11 mouse cellular contexts compared by ENCODE assay signal in the genomic region with DNA sequence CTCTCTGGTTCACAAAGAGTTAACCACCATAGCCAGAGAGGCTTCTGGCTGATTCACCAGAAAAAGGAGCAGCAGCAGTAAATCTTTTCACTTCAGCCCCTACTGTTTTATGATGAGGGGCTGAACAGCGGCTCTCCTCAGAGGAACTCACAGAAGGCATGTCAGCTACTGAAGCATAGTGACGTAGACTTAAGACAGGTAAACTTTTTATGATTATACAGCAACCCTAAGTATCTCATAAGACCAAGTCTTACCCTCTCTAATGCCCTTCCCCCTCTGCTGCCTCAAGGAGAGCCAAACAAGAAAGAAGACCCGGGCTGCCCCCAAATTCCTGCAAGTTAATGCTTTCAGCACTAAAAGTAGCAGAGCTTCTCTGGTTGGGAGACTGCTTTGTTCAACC. TPM values are rescaled to one million over a fixed set of nuclear protein-coding genes. Genes with fewer than 3 reads are reported as not detected.
DNase-seq lines count a peak whose midpoint lies in the region; ATAC-seq and TF ChIP-seq lines count a peak whose summit lies in the region.
"Had no signal": no experiment of that assay in that cellular context is flagged by ENCODE, and none has a peak within 500 bp of the region (broad histone marks: within the 10 kb centered on the region; RNA-seq: fewer than 3 reads in every experiment).

No protein-coding gene starts in this region.

- H3K27me3 ChIP-seq in hindbrain, embryonic 12.5 days = no peaks in the 10 kb centered on the region
- H3K27me3 ChIP-seq in hindbrain, embryonic 16.5 days (replicated peaks; ENCODE audit: control insufficient read depth, insufficient read depth, low read length) = no peaks in the 10 kb centered on the region
- H3K27me3 ChIP-seq in limb, embryonic 12.5 days = no peaks in the 10 kb centered on the region
- H3K27me3 ChIP-seq: embryonic facial prominence, embryonic 15.5 days had no signal

- ATAC-seq in hindbrain, embryonic 12.5 days (ENCODE audit: low FRiP score) = no peak
- no peak for ATAC-seq in hindbrain, embryonic 16.5 days
- peak; percentile 76; the same call in 1 of the 2 replicates for ATAC-seq in limb, embryonic 12.5 days (ENCODE audit: insufficient number of reproducible peaks, insufficient read depth, low FRiP score, low TSS enrichment, low read depth)
- no peak for ATAC-seq in cerebellum, adult (ENCODE audit: insufficient number of reproducible peaks, low FRiP score, low TSS enrichment)

- H3K4me1 ChIP-seq in hindbrain, embryonic 12.5 days = peaks cover 14% of the 10 kb centered on the region
- H3K4me1 ChIP-seq in hindbrain, embryonic 16.5 days (ENCODE audit: control insufficient read depth, insufficient read depth, low read depth, low read length) = no peaks in the 10 kb centered on the region
- peaks cover 21% of the 10 kb centered on the region for H3K4me1 ChIP-seq in limb, embryonic 12.5 days (replicated peaks)
- H3K4me1 ChIP-seq in lung, adult 2 months (ENCODE audit: control insufficient read depth, insufficient read depth, low read length) = no peaks in the 10 kb centered on the region

- H3K9ac ChIP-seq in hindbrain, embryonic 12.5 days = no peak overlapping the region; the same call in 1 of the 2 replicates
- no peak overlapping the region for H3K9ac ChIP-seq in hindbrain, embryonic 16.5 days (ENCODE audit: low read depth, low read length)
- H3K9ac ChIP-seq in limb, embryonic 12.5 days (replicated peaks) = no peak overlapping the region
- H3K9ac ChIP-seq: embryonic facial prominence, embryonic 15.5 days had no signal

- 0 out of 2 replicates have a peak overlapping the region, but pooled peaks have one; percentile 6 for H3K4me2 ChIP-seq in hindbrain, embryonic 12.5 days (replicated peaks)
- H3K4me2 ChIP-seq in hindbrain, embryonic 16.5 days (ENCODE audit: low read length) = no peak overlapping the region
- H3K4me2 ChIP-seq in limb, embryonic 12.5 days = peak overlapping the region; percentile 30
- H3K4me2 ChIP-seq: embryonic facial prominence, embryonic 15.5 days had no signal

- no peak overlapping the region for H3K4me3 ChIP-seq in hindbrain, embryonic 12.5 days
- no peak overlapping the region for H3K4me3 ChIP-seq in hindbrain, embryonic 16.5 days (ENCODE audit: low read length)
- H3K4me3 ChIP-seq in limb, embryonic 12.5 days (replicated peaks) = no peak overlapping the region
- H3K4me3 ChIP-seq in lung, adult 2 months (replicated peaks; ENCODE audit: extremely low read depth, low read depth, low read length) = no peak overlapping the region
- H3K4me3 ChIP-seq: embryonic facial prominence, embryonic 15.5 days had no signal

- 3% methylated on average over 3 of the region's 3 CpGs for WGBS in hindbrain, embryonic 12.5 days
- WGBS in hindbrain, embryonic 16.5 days = 6% methylated on average over 3 of the region's 3 CpGs
- 2% methylated on average over 3 of the region's 3 CpGs for WGBS in limb, embryonic 12.5 days
- 36% methylated on average over 3 of the region's 3 CpGs for WGBS in lung, adult 2 months

- no peaks in the 10 kb centered on the region for H3K9me3 ChIP-seq in hindbrain, embryonic 12.5 days (replicated peaks)
- no peaks in the 10 kb centered on the region for H3K9me3 ChIP-seq in hindbrain, embryonic 16.5 days (ENCODE audit: control insufficient read depth, low read length)
- no peaks in the 10 kb centered on the region; the same call in 1 of the 2 replicates for H3K9me3 ChIP-seq in limb, embryonic 12.5 days
- H3K9me3 ChIP-seq: embryonic facial prominence, embryonic 15.5 days had no signal

- peak; percentile 9 for DNase-seq in Muller cell, postnatal 12 days (ENCODE audit: inconsistent ontology term)
- peak; percentile 51 for DNase-seq in embryo, embryonic 9.5 days (ENCODE audit: extremely low spot score)
- no peak for DNase-seq in cerebellum, adult 11 months
- no peak for DNase-seq in lung, adult 2 months
- DNase-seq: gastrocnemius, postnatal 25 days; heart, postnatal 36 days had no signal

- no peaks in the 10 kb centered on the region for H3K36me3 ChIP-seq in hindbrain, embryonic 12.5 days
- no peaks in the 10 kb centered on the region for H3K36me3 ChIP-seq in hindbrain, embryonic 16.5 days (ENCODE audit: control insufficient read depth, insufficient read depth, low read length)
- no peaks in the 10 kb centered on the region for H3K36me3 ChIP-seq in limb, embryonic 12.5 days
- H3K36me3 ChIP-seq: embryonic facial prominence, embryonic 15.5 days had no signal

- TF ChIP-seq CTCF in lung, adult 2 months (IDR thresholded peaks at IDR 0.05; ENCODE audit: insufficient read depth, low read length) = no peak

- no peak for TF ChIP-seq POLR2A in lung, adult 2 months (IDR thresholded peaks at IDR 0.05; ENCODE audit: borderline replicate concordance, extremely low read depth, low read depth, low read length)

- no peak overlapping the region for H3K27ac ChIP-seq in hindbrain, embryonic 12.5 days
- H3K27ac ChIP-seq in hindbrain, embryonic 16.5 days (ENCODE audit: low read depth, low read length) = no peak overlapping the region
- peak overlapping the region; percentile 36; the same call in 1 of the 2 replicates for H3K27ac ChIP-seq in limb, embryonic 12.5 days
- H3K27ac ChIP-seq: embryonic facial prominence, embryonic 15.5 days had no signal

RNA-seq across cellular contexts. Expression of gene Rrm2, which starts 54.2 kb away (rescaled TPM):
- 203 and 212 TPM in 2 replicates for polyA plus RNA-seq in hindbrain, embryonic 12.5 days (2016; fragmentation: Nextera tagmentation; extraction: Ambion mirVana)
- polyA plus RNA-seq in hindbrain, embryonic 16.5 days (2015; fragmentation: Nextera tagmentation; extraction: Ambion mirVana) = 54.2 and 66.2 TPM in 2 replicates
- polyA plus RNA-seq in limb, embryonic 12.5 days (2016; fragmentation: Nextera tagmentation; extraction: Ambion mirVana) = 367 and 394 TPM in 2 replicates
- 1.6 and 2.1 TPM in 2 replicates for polyA plus RNA-seq in lung, adult 2 months (2012; rRNA removed)

Comparison
In these comparisons a context has a peak if more than half of its experiments do, and no peak if none do; other contexts are left out.
1. DNase-seq: peak in Muller cell, postnatal 12 days (single experiment) and embryo, embryonic 9.5 days (single experiment); none in cerebellum, adult 11 months (single experiment) and lung, adult 2 months (single experiment).
2. RNA of gene Rrm2, which starts 54.2 kb away (polyA plus RNA-seq): 367 to 394 TPM in limb, embryonic 12.5 days, 203 to 212 TPM in hindbrain, embryonic 12.5 days and 54.2 to 66.2 TPM in hindbrain, embryonic 16.5 days; 1.6 to 2.1 TPM in lung, adult 2 months; every median in the first group is over 10 times any median in the second.